Mouse (Mus musculus): ENCODE results near the gene Luzp1. TPM values are rescaled to one million over a fixed set of nuclear protein-coding genes. Genes with fewer than 3 reads are reported as not detected.
A peak's percentile ranks its signal among the peaks of the same experiment; 100 is the strongest.

Luzp1 gene
- 82.9 and 100 TPM in 2 replicates for polyA plus RNA-seq (2015; fragmentation: Nextera tagmentation; extraction: Ambion mirVana)

DNA sequence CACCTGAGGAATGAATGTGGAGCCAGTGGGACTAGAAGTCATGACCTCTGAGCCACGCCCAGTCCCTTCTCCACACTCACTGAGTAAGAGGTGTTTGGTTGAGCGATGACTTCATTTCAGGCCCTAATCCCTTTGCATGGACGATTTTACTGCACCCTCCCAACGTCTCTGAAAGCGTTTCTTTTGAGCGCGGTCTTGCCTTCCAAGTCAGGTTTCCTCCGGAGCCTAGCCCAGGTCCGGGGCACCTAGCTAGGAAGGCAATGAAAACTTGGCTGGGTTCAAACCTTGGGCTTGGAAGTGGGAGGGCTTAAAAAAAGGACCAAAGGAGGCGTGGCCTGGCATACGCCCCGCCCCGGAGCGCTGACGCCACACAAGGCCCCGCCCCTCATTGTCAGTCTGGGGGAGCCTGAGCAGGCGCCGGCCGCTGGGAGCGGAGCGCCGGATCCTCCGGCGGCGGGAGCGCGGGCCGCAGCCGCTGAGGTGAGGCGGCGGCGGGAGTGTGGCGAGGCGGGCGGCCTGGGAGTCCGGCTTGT is at the start of gene Luzp1:
Luzp1 (plus strand) TSS at position 391 of the 533 bp plus-strand sequence.
- under 1% methylated on average over 35 of the region's 36 CpGs for WGBS
- H3K4me3 ChIP-seq (ENCODE audit: low read depth, low read length): peak within 1 kb of the TSS; percentile 83
- no peaks in the 10 kb centered on the region for H3K9me3 ChIP-seq (ENCODE audit: control insufficient read depth)
- peaks cover 8% of the 10 kb centered on the region for H3K4me1 ChIP-seq (replicated peaks; ENCODE audit: control insufficient read depth, insufficient read depth, low read length)
- H3K27me3 ChIP-seq (replicated peaks; ENCODE audit: control insufficient read depth, insufficient read depth, low read length): no peaks in the 10 kb centered on the region
- no peaks in the 10 kb centered on the region for H3K36me3 ChIP-seq (ENCODE audit: control insufficient read depth, insufficient read depth)
- ATAC-seq: peak; percentile 85
- H3K4me2 ChIP-seq (replicated peaks; ENCODE audit: low read depth): peak within 1 kb of the TSS; percentile 81
- peak within 1 kb of the TSS; percentile 98 for H3K9ac ChIP-seq (ENCODE audit: low read depth, low read length)
- peak within 1 kb of the TSS; percentile 99 for H3K27ac ChIP-seq (ENCODE audit: low read depth, low read length)
- peak; percentile 1; the same call in 1 of the 2 replicates for TF ChIP-seq CTCF (IDR thresholded peaks at IDR 0.05; ENCODE audit: low read depth)

DNA sequence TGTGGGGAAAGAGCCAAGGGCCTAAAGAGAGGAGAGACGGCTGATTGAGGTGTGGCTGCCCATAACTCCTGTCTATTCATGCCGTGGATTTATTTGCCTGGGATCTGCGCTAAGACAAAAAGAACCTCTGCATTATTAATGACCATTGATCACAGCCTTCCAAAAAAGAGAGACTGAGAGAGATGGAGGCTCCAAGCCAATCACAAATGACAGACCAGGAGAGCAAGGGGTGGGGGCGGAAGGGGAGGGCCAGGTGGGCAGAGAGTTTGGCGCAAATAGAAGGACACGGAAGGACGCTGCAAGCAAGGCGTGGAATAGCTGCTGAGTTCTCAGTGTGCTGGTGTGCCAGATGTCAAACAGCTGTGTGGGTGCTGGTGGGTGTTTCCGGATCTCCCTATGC is 46.3 kb upstream of the Luzp1 start, which contains the start of gene Htr1d:
Htr1d (plus strand) TSS at position 301 of the 400 bp plus-strand sequence.
- no peak for TF ChIP-seq CTCF (IDR thresholded peaks at IDR 0.05; ENCODE audit: low read depth)
- ATAC-seq: no peak
- Histone ChIP-seq H3K27ac (ENCODE audit: low read depth, low read length) (no peak within 1 kb of the TSS), H3K9ac (ENCODE audit: low read depth, low read length) (peak within 1 kb of the TSS; percentile 51; the same call in 1 of the 2 replicates), H3K9me3 (ENCODE audit: control insufficient read depth) (no peaks in the 10 kb centered on the region), H3K4me2 (replicated peaks; ENCODE audit: low read depth) (peak within 1 kb of the TSS; percentile 97), H3K36me3 (ENCODE audit: control insufficient read depth, insufficient read depth) (no peaks in the 10 kb centered on the region), H3K4me3 (ENCODE audit: low read depth, low read length) (peak within 1 kb of the TSS; percentile 52), H3K4me1 (replicated peaks; ENCODE audit: control insufficient read depth, insufficient read depth, low read length) (no peaks in the 10 kb centered on the region; the same call in 1 of the 2 replicates), H3K27me3 (replicated peaks; ENCODE audit: control insufficient read depth, insufficient read depth, low read length) (peaks cover 8% of the 10 kb centered on the region; the same call in 1 of the 2 replicates)
- 61% methylated on average over 9 of the region's 9 CpGs for WGBS

DNA sequence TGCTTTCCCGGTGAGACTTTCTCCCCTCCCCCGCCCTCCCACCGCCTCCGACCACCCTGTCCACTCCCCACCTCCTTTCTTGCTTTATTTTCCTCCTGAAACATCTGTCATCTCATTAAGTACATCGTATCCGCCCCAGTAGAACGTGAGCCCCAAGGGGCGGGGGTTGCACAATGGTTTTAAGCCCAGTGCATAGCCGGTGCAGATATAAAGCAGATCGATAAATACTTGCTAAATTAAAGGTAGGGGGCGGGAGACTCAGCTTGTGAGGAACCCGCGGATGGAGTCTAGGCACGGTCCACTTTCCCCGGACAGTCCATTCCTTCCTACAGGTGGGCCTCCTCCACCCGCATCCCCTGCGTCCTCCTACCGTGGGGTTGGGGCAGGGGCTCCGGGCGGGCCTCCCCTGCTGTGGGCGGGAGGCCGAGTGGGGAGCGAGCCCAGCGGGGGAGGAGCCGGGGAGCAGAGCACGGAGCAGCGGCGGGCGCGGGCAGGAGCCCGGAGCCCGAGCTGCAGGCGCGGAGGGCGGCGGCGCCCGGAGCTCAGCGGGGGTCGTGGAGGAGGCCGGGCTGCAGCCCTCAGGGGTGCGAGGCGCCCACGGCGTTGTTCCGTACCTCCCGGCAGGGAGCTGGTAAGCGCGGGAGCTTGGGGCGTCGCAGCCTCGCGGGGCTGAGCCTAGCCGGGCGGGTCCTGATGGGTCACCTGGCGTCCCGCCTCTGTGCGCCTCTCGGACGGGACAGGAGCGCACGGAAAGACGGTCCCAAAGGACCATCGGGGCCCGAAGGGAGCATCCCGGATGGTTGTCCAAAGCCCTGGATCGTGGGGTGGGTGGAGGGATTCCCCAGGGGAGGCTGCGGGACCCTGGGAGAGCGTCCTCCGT is 45.2 kb upstream of the Luzp1 start:
- Histone ChIP-seq H3K4me3 (ENCODE audit: low read depth, low read length) (peak overlapping the region; percentile 52), H3K4me2 (replicated peaks; ENCODE audit: low read depth) (peak overlapping the region; percentile 97), H3K9me3 (ENCODE audit: control insufficient read depth) (no peaks in the 10 kb centered on the region), H3K4me1 (replicated peaks; ENCODE audit: control insufficient read depth, insufficient read depth, low read length) (no peaks in the 10 kb centered on the region; the same call in 1 of the 2 replicates), H3K27me3 (replicated peaks; ENCODE audit: control insufficient read depth, insufficient read depth, low read length) (peaks cover 8% of the 10 kb centered on the region; the same call in 1 of the 2 replicates), H3K27ac (ENCODE audit: low read depth, low read length) (no peak overlapping the region), H3K9ac (ENCODE audit: low read depth, low read length) (peak overlapping the region; percentile 51; the same call in 1 of the 2 replicates), H3K36me3 (ENCODE audit: control insufficient read depth, insufficient read depth) (no peaks in the 10 kb centered on the region)
- WGBS: under 1% methylated on average over 62 of the region's 70 CpGs
- ATAC-seq: peak; percentile 32; the same call in 1 of the 2 replicates
- TF ChIP-seq CTCF (IDR thresholded peaks at IDR 0.05; ENCODE audit: low read depth): no peak

- WGBS: 4% methylated on average over 15 of the region's 15 CpGs
- Histone ChIP-seq H3K4me2 (replicated peaks; ENCODE audit: low read depth) (peak overlapping the region; percentile 97), H3K27me3 (replicated peaks; ENCODE audit: control insufficient read depth, insufficient read depth, low read length) (peaks cover 8% of the 10 kb centered on the region; the same call in 1 of the 2 replicates), H3K27ac (ENCODE audit: low read depth, low read length) (no peak overlapping the region), H3K36me3 (ENCODE audit: control insufficient read depth, insufficient read depth) (no peaks in the 10 kb centered on the region), H3K4me3 (ENCODE audit: low read depth, low read length) (peak overlapping the region; percentile 52), H3K4me1 (replicated peaks; ENCODE audit: control insufficient read depth, insufficient read depth, low read length) (no peaks in the 10 kb centered on the region; the same call in 1 of the 2 replicates), H3K9me3 (ENCODE audit: control insufficient read depth) (no peaks in the 10 kb centered on the region), H3K9ac (ENCODE audit: low read depth, low read length) (peak overlapping the region; percentile 51; the same call in 1 of the 2 replicates)
- TF ChIP-seq CTCF (IDR thresholded peaks at IDR 0.05; ENCODE audit: low read depth): peak; percentile 67
- ATAC-seq: no peak; the same call in 1 of the 2 replicates
These were observed 44.6 kb upstream of the Luzp1 start for GRCm38 (mm10) chr4:136425000-136425288.

DNA sequence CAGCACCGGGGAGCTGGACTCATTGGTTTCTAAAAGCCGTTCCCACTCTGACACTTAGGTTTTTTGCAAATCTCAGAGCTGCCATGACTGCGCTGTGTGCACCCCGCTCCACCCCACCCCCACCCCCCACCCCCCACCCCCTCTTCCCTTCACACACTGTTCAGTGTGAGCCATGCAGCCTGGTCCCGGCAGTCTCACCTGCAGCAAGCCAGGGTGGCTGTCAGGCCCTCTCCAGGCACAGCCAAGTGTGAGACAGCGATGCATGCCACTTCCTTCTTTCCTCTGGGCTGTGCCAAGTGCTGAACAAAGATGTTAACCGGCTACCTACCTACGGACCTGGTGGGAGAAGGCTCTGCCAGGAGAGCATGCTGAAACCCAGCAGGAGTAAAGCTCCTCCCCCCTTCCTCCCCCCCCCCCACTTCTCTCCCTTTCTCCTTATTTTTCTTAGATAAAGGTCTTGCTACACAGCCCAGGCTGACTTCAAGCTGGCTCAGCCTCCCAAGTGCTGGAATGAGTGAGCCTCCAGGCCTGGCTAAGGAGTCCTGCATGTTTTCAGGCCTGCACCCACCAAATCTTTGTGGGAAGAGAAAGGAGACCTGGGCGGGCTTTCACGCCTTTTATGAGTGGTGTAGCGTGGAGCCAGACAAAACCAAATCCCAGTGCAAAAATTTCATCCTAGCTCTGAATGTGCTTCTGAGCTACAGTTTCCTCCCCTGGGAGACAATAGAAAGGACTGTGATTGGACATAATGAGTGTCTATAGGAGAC is 38.8 kb upstream of the Luzp1 start:
- no peak overlapping the region for H3K27ac ChIP-seq (ENCODE audit: low read depth, low read length)
- no peak for TF ChIP-seq CTCF (IDR thresholded peaks at IDR 0.05; ENCODE audit: low read depth)
- ATAC-seq: no peak
- H3K9ac ChIP-seq (ENCODE audit: low read depth, low read length): no peak overlapping the region
- no peak overlapping the region for H3K4me3 ChIP-seq (ENCODE audit: low read depth, low read length)
- no peak overlapping the region for H3K4me2 ChIP-seq (replicated peaks; ENCODE audit: low read depth)
- no peaks in the 10 kb centered on the region for H3K4me1 ChIP-seq (replicated peaks; ENCODE audit: control insufficient read depth, insufficient read depth, low read length)
- no peaks in the 10 kb centered on the region for H3K27me3 ChIP-seq (replicated peaks; ENCODE audit: control insufficient read depth, insufficient read depth, low read length)
- H3K9me3 ChIP-seq (ENCODE audit: control insufficient read depth): no peaks in the 10 kb centered on the region
- H3K36me3 ChIP-seq (ENCODE audit: control insufficient read depth, insufficient read depth): no peaks in the 10 kb centered on the region
- WGBS: 64% methylated on average over 11 of the region's 11 CpGs

GRCm38 (mm10) chr4:136431376-136431693 is 38.2 kb upstream of the Luzp1 start:
- no peaks in the 10 kb centered on the region for H3K36me3 ChIP-seq (ENCODE audit: control insufficient read depth, insufficient read depth)
- no peak overlapping the region for H3K27ac ChIP-seq (ENCODE audit: low read depth, low read length)

More at GRCm38 (mm10) chr4:136431376-136431693, 38.2 kb upstream of the Luzp1 start:
- H3K9me3 ChIP-seq (ENCODE audit: control insufficient read depth): no peaks in the 10 kb centered on the region
- no peak overlapping the region for H3K4me3 ChIP-seq (ENCODE audit: low read depth, low read length)
- 3% methylated on average over 3 of the region's 3 CpGs for WGBS
- H3K4me1 ChIP-seq (replicated peaks; ENCODE audit: control insufficient read depth, insufficient read depth, low read length): no peaks in the 10 kb centered on the region
- H3K9ac ChIP-seq (ENCODE audit: low read depth, low read length): no peak overlapping the region
- no peak for ATAC-seq
- peak; percentile 89 for TF ChIP-seq CTCF (IDR thresholded peaks at IDR 0.05; ENCODE audit: low read depth)
- no peak overlapping the region for H3K4me2 ChIP-seq (replicated peaks; ENCODE audit: low read depth)
- no peaks in the 10 kb centered on the region for H3K27me3 ChIP-seq (replicated peaks; ENCODE audit: control insufficient read depth, insufficient read depth, low read length)

Data from intestine, postnatal 0 days (tissue).